Mouse (Mus musculus) spleen, postnatal 36 days (tissue): Measurements from ENCODE around the gene Zfp101.
A peak's percentile ranks its signal among the peaks of the same experiment; 100 is the strongest.

Source experiments
- DNase-seq, 2 experiments: peaks; one replicate each; pipeline ENCODE4 v3.0.0; 2022; ENCODE audit warnings: low spot score in 2 of 2, mixed read lengths in 1 of 2

Gene Zfp101

DNA sequence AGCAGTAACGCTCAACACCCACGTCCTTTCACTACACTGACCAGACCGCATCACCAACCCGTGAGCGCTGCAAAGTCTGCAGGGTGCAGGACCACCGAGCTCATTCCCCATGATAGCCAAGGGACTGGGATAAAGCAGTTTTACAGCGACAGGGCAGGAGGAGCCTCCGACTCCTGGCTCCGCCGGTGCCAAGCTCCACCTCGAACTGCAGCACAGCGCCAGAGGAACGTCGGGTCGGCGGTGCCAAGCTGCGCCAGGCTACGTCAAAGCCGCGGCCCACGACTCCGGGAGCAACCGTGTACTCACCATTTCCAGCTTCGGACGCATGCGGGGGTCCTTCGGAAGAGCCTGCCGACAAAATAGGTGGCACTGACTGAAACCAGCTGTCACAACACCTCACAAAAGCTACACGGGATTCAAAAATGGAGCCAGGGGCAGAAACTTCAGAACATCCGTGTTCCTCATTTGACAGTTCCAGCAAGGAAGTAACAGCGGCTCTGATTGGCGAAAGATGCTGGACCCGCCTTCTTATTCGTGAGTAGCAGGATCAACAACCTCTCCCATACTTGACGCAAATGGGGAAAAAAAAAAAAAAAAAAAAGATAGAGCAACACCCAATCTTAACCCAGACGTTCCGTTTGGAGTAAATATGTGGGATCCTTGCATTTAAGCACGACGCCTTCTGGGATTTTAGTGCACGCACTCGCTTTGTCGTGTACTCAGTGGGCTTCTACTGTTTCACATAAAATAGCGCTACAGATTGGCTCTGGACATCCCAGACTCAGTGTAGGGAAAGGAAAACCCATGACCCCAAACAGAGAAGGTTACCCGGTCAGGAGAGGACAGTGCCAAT, at the start of gene Zfp101:
Gene Zfp101 (minus strand): TSS at position 460 of the 853 bp plus-strand sequence.
- peak; percentile 85 to 90 for DNase-seq

- no peak for DNase-seq
Observed at GRCm38 (mm10) chr17:33441159-33441558, 46.7 kb upstream of the Zfp101 start.

GRCm38 (mm10) chr17:33439922-33440321, 45.5 kb upstream of the Zfp101 start:
- no peak for DNase-seq

DNA sequence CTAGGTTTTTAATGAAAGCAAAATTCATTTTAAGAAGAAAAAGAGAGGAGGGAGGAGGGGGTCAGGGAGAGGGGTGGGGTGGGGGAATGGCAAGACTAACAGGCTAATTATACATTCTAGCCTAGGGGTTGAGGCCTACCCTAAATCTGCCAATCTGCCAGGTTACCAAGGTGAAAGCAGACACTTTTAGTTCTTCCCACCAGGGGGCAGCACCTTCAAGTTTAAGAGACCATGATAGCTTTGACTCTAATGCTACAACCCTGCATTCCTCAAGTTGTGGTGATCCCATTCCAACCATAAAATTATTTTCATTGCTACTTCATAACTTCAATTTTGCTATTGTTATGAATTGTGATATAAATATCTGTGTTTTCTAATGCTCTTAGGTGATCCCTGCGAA, 44.7 kb upstream of the Zfp101 start:
- peak; percentile 45 to 60 for DNase-seq

GRCm38 (mm10) chr17:33432019-33432946, 37.8 kb upstream of the Zfp101 start, which contains the start of gene Actl9:
Gene Actl9 (plus strand): TSS chr17:33432896.
- DNase-seq = no peak

DNA sequence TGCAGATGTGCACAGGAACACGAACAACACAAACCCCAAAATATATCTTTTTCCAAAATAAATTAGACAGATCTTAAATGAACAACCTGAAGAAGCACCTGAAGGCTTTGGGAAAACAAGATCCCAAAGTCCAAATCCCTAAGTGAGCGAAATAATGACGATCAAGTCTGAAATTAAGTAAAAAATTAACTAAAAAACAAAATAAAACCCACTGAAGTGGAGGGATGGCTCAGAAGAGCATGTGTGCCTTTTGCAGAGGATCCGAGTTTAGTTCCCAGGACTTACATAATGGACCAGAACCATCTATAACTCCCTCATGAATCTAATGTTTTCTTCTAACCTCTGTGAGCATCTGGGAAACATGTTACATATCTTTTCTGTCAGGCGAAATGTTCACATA, 2.2 kb downstream of the Zfp101 start:
- no peak for DNase-seq

GRCm38 (mm10) chr17:33385705-33386104, 8.7 kb downstream of the Zfp101 start:
- DNase-seq = no peak

DNA sequence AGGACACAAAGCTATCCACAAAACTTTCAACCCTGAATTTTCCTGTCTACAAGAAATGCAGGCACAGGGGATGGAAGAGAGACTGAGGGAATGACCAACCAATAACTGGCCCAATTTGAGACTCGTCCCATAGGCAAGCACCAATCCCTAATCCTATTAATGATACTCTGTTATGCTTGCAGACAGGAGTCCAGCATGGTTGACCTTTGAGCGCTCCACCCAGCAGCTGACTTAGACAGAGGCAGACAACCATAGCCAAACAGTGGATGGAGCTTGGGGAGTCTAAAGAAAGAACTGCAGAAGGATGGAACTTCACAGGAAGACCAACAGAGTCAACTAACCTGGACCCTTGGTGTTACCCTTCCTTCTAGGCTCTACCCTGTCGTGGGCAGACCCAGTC, 21.6 kb downstream of the Zfp101 start:
- no peak for DNase-seq

DNA sequence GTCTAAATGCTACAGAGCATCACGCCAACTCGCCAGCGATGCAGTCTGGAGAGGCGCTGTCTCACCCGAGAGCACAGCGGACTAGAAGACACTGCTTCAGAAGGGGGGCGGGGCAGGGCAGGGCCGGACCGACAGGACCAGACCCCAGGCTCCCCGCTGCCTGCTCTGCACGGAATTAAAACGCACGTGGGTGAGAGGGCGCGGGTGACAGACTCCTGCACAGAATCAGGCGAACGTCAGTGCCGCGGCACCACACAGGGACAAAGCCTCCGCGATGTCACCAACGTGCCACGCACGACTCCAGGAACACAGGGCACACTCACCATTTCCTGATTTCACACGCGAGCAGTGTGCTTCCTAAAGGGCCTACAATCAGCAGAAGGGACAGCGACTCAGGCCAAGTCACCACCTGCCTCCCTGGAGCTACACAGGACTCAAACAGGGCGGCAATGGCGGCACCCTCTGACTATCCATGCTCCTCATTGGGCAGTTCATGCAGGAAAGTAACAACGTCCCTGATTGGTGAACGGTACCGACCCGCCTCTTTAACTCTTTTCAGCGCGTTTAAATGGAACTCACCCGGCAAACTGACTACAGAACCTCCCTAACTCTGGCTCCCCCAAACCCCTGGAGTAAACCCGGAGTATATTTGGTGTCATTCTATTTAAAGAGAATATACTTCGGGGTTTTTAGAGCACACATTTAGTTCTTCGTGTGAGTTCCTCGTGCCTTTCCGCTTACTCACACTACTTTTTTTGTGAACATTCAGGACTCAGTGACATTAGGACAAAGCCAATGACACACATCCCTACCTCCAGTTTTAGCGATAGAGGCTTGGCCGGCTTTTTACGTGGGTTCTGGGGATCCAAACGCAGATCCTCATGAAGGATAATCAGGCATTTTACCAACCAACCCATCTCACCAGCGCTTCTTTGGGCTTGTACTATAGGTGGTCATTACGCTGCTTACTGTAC, 35.7 kb downstream of the Zfp101 start, which contains the start of gene Zfp81:
Gene Zfp81 (minus strand): TSS at position 468 of the 974 bp plus-strand sequence.
- DNase-seq = peak; percentile 80 to 84

DNA sequence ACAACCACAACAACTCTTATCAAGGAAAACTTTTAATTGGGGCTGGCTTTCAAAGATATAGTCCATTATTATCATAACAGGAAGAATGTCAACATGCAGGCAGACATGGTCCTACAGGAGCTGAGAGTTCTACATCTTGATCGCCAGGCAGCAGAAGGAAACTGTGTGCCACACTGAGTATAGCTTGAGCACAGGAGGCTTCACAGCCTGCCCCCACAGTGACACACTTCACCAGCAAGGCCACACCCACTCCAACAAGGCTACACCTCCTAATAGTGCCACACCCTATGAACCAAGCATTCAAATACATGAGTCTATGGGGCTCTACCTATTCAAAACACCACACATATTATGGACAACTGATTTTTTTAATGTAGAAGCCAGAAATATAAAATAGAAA, 41.5 kb downstream of the Zfp101 start:
- DNase-seq = no peak
